Mouse (Mus musculus) retina, postnatal 7 days (tissue): ENCODE measurements around the gene Ppp1r15a.
"Not testable (repeated sequence)": the region's sequence is repeated elsewhere in the genome, so short reads cannot be mapped to it uniquely, and the experiment has no call there.

Experiments used
- DNase-seq: peaks from one replicate; pipeline ENCODE4 v3.0.0-alpha.2; 2012; ENCODE audit warnings: low read depth, low spot score

Gene Ppp1r15a

DNA sequence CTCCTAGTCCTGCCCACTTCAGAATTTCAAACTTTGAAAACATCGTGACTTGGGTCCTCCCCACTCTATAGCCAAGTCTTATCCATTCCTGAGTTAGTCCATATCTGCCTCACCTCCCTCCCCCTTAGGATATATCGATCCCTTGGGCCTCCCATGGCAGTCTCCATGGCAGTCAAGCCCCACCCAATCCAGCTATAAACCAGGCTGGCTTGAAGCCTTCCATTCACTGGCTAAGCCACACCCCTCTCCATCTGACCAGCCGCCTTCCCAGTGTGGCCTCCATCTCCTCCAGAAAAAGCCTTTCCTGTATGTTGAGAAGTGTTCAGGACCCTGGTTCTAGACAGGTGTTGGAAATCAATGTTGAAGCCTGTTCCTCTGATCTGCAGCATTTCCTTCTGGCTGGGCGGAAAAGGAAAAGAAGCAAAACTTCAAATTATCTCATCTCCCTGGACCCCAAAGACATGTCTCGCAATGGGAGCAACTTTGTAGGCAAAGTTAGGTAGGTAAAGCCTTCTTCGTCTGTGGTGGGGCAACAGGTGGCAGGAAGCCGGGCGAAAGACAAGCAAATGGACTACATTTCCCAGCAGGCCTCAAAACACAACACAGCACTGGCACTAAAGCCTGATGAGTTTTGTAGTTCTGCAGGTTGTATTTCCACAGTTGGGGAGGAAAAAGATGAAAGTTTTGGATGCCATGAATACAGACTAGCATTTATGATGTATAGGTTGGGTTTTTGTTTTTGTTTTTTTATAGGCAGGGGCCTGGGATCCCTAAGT, 6.5 kb downstream of the Ppp1r15a start:
- no peak for DNase-seq

- no peak for DNase-seq
Measured at GRCm38 (mm10) chr7:45518618-45519017, 7.5 kb downstream of the Ppp1r15a start.

DNA sequence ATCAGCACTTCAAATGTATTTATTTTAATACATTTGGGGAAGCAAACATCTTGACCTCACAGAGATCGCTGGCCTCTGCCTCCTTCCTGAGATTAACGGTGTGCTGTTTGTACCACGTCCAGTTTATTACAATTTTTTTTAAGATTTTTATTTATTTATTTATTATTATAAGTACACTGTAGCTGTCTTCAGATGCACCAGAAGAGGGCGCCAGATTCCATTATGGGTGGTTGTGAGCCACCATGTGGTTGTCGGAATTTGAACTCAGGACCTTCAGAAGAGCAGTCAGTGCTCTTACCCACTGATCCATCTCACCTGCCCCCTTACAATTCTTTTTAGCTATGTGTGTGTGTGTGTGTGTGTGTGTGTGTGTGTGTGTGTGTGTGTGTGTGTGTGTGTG, 9.2 kb downstream of the Ppp1r15a start:
- DNase-seq = not testable (repeated sequence)

DNA sequence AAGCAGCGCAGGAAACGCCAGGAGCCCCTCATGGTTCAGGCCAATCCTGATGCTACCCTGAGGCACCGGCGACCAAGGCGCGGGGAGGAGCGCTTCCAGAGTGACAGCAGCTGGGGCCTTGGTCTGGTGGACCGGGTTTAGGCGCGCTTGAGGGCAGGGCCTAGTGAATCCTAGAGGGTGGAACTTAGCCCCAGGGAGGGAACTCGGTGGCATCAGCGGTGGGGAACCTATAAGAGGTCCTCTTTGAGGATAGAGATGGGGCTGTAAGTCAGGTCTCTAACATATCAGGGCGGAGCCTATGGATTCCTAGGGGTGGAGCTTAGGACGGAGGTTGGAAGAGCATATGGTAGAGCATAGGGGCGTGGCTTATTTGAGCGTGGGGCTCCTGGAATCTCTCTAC, 10.6 kb downstream of the Ppp1r15a start:
- DNase-seq = no peak

- DNase-seq = no peak
Measured at GRCm38 (mm10) chr7:45514411-45514810, 11.7 kb downstream of the Ppp1r15a start.

GRCm38 (mm10) chr7:45509912-45510787, 15.9 kb downstream of the Ppp1r15a start, which contains the start of gene Nucb1:
Nucb1 (minus strand) TSS chr7:45510406.
- peak; percentile 80 for DNase-seq

- DNase-seq = no peak
Measured at GRCm38 (mm10) chr7:45509181-45509882, 16.7 kb downstream of the Ppp1r15a start.

DNA sequence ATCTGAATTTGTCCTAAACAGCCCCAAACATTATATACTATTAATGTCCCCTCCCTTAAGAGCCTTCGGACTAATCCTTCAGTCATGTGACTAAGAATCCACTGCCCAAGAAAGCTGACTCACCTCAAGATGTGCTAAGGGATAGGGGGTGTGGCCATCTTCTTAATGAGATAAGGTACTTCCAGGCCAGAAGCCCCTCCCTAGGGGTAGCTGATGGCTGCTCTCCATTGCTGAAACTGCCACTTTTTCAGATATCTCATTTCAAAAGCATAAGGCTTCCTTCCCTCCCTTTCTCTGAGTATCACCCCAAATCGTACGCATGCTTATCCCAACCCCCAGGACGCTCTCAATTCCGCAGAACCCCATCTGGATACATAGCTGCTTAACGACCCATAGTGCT, 17.5 kb downstream of the Ppp1r15a start:
- DNase-seq = no peak

GRCm38 (mm10) chr7:45507583-45507982, 18.5 kb downstream of the Ppp1r15a start:
- DNase-seq = no peak

GRCm38 (mm10) chr7:45498427-45498826, 27.6 kb downstream of the Ppp1r15a start:
- DNase-seq = no peak

GRCm38 (mm10) chr7:45494548-45494947, 31.5 kb downstream of the Ppp1r15a start:
- no peak for DNase-seq

DNA sequence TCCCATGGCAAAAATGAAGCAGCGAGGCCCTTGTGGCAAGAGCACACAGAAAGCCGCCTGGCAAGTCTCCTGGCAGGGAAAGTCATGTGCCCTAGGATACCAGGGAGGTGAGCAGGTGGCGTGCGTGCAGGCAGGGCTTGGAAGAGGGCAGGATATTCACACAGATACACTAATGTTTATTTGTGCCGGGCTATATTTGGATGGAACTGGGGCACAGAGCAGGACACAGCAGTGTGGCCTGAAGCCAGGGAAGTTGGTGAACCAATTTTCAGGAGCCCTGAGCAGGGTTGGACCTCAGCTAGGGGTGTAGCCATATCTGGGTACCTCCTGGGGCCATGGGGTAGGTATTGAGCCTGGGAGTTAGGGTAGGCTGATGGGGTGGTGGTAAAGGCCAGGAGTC, 33.1 kb downstream of the Ppp1r15a start:
- DNase-seq = no peak

DNA sequence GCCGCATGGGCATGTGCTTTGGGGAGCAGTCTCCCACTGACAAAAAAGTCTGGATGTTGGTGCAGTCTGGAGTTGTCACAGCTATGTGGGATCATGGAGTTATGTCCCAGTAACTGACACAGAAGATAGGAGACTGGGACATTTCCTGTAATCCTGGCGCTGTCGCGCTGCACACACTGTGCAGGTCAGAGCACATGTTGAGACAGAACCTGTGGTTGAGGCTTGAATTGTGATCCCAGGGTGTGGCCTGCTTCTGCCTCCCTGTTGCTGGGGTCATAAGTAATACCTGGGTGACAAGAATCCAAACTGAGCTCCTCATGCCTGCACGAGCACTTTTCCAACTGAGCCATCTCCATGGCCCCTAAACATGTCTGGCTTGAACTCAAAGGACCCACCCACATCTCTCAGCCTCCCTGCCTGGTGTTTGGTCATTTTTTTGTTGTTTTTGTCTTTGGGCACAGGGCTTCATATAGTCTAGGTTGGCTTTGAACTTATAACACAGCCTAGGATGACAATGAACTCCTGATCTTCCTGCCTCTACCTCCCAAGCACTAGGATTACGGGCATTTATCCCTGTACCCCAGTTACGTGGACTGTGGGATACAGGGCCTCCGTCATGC, 33.7 kb downstream of the Ppp1r15a start:
- no peak for DNase-seq

DNA sequence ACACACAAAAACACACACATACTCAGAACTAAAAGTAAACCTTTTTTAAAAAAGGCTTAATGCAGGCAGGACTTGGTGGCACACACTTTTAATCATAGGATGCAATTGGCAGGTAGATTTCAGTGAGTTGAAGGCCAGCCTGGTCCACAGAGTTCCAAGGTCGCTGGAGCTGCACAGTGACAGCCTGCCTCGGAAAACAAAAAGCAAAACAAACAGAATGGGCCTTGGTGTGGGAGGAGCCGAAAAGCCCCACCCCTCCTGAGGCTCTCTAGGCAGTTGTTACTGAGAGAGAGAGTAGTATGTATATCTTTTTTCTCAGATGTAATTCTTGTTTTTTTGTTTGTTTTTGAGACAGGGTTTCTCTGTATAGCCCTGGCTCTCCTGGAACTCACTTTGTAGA, 34.8 kb downstream of the Ppp1r15a start:
- no peak for DNase-seq

- DNase-seq = no peak
Measured at GRCm38 (mm10) chr7:45490822-45491221, 35.2 kb downstream of the Ppp1r15a start.

GRCm38 (mm10) chr7:45489578-45489977, 36.5 kb downstream of the Ppp1r15a start:
- DNase-seq = no peak

GRCm38 (mm10) chr7:45488293-45489204, 37.5 kb downstream of the Ppp1r15a start, which contains the start of gene Dhdh:
Dhdh (minus strand) TSS chr7:45488805.
- peak; percentile 30 for DNase-seq

DNA sequence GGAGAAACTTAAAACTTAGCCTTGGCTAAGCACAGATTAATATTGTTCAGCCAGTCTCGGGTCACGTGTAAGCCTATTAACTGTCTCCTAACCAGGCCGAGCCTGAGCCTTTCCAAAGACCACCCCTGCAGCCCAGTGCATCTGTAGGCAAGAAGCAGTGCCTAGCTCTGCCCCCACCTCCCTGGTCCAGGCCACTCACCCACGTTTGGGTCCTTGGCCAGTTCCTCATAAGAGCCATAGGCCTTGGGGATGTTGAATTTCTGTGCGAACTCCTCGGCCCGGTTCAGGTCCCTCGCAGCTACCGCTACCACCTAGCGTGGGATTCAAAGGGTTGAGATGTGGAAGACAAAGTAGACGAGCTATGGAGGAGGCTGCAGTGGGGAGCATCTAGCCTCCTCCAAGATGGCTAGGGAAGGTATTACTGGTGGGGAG, 38.2 kb downstream of the Ppp1r15a start:
- DNase-seq = no peak

- DNase-seq = no peak
Measured at GRCm38 (mm10) chr7:45486761-45487415, 39.2 kb downstream of the Ppp1r15a start, which contains the start of gene Gm45808. Gm45808 (minus strand) TSS chr7:45486811.

- no peak for DNase-seq
Measured at GRCm38 (mm10) chr7:45486158-45486557, 39.9 kb downstream of the Ppp1r15a start.
